Mouse (Mus musculus) myocyte (in vitro differentiated cells): ENCODE data around the gene Lcp1.

ENCODE experiments used
- CEBPB ChIP-seq: IDR thresholded peaks from 2 replicates; pipeline ENCODE4 v1.6.1; 2011; ENCODE audit warnings: mild to moderate bottlenecking, moderate library complexity; ENCODE audit not compliant: poor library complexity, insufficient read depth, severe bottlenecking
- E2F4 ChIP-seq: IDR thresholded peaks from one replicate; pipeline ENCODE4 v1.6.1; 2011; ENCODE audit warnings: mild to moderate bottlenecking, control low read depth, moderate library complexity; ENCODE audit not compliant: insufficient read depth
- MAX ChIP-seq: IDR thresholded peaks from one replicate; pipeline ENCODE4 v1.6.1; 2011; ENCODE audit warnings: low read depth, mild to moderate bottlenecking, control low read depth
- POLR2A ChIP-seq: IDR thresholded peaks from one replicate; pipeline ENCODE4 v1.6.1; 2011; ENCODE audit warnings: low read depth, mild to moderate bottlenecking, control low read depth, moderate library complexity; ENCODE audit not compliant: insufficient read length
- TCF12 ChIP-seq: IDR thresholded peaks from one replicate; pipeline ENCODE4 v1.6.1; 2011; ENCODE audit warnings: mild to moderate bottlenecking, control low read depth; ENCODE audit not compliant: poor library complexity, insufficient read depth, severe bottlenecking

- TF ChIP-seq CEBPB (no peak), POLR2A (no peak), TCF12 (no peak), MAX (no peak), E2F4 (no peak)
Observed at GRCm38 (mm10) chr14:75150653-75151052, 19.8 kb downstream of the Lcp1 start.
